Mouse (Mus musculus) hindbrain, embryonic 11.5 days (tissue): Measurements from ENCODE around the gene Anxa3. TPM values are rescaled to one million over a fixed set of nuclear protein-coding genes. Genes with fewer than 3 reads are reported as not detected.

Experiments
- ATAC-seq: fragments of 200-750 bp; cut with Nextera tagmentation; 2 replicates; pipeline ENCODE4 v1.8.0; 2017; ENCODE audit warnings: mild to moderate bottlenecking, moderate TSS enrichment, moderate library complexity; ENCODE audit not compliant: low FRiP score
- DNase-seq: peaks from one replicate; pipeline ENCODE4 v3.0.0-alpha.2; 2015; ENCODE audit warnings: low spot score
- H3K27ac ChIP-seq: fragments of 300-500 bp; sonication (generic); 2 replicates; pipeline ENCODE4 v1.5.1; 2014; ENCODE audit warnings: mild to moderate bottlenecking, low read depth, low read length
- H3K27me3 ChIP-seq: fragments of 300-500 bp; sonication (generic); 2 replicates; pipeline ENCODE4 v1.6.1; 2014; ENCODE audit warnings: mild to moderate bottlenecking, low read length, moderate library complexity, mixed read lengths; ENCODE audit not compliant: control insufficient read depth, insufficient read depth
- H3K36me3 ChIP-seq: fragments of 300-500 bp; sonication (generic); 2 replicates; pipeline ENCODE4 v1.6.1; 2014; ENCODE audit warnings: mild to moderate bottlenecking, low read length, moderate library complexity, mixed read lengths; ENCODE audit not compliant: control insufficient read depth, insufficient read depth
- H3K4me1 ChIP-seq: fragments of 300-500 bp; sonication (generic); replicated peaks from 2 replicates; pipeline ENCODE4 v1.6.1; 2014; ENCODE audit warnings: low read length, mixed read lengths; ENCODE audit not compliant: control insufficient read depth, insufficient read depth
- H3K4me2 ChIP-seq: fragments of 300-500 bp; sonication (generic); replicated peaks from 2 replicates; pipeline ENCODE4 v1.6.1; 2014; ENCODE audit warnings: mild to moderate bottlenecking, low read depth, low read length
- H3K4me3 ChIP-seq: fragments of 300-500 bp; sonication (generic); 2 replicates; pipeline ENCODE4 v1.5.1; 2014; ENCODE audit warnings: low read depth, low read length
- H3K9ac ChIP-seq: fragments of 300-500 bp; sonication (generic); 2 replicates; pipeline ENCODE4 v1.6.1; 2014; ENCODE audit warnings: low read depth, low read length
- H3K9me3 ChIP-seq: fragments of 300-500 bp; sonication (generic); 2 replicates; pipeline ENCODE4 v1.6.1; 2016; ENCODE audit warnings: low read length; ENCODE audit not compliant: control insufficient read depth
- WGBS: fragments of 180-500 bp; shearing (Covaris S2); extraction: QIAGEN DNeasy Blood & Tissue Kit; methylation state at CpG from one replicate; pipeline ENCODE4 v1.1.7; 2014; 5-methylcytosine and 5-hydroxymethylcytosine counted together
- polyA plus RNA-seq: library from polyadenylated mRNA; unstranded; fragments of >200 nt; fragmentation: Nextera tagmentation; extraction: Ambion mirVana; gene quantifications from 2 replicates; pipeline ENCODE4 v1.2.1, GENCODE M21; 2014

The Anxa3 gene
- polyA plus RNA-seq, 1 experiment from 2014 or later, result 60.0 TPM

DNA sequence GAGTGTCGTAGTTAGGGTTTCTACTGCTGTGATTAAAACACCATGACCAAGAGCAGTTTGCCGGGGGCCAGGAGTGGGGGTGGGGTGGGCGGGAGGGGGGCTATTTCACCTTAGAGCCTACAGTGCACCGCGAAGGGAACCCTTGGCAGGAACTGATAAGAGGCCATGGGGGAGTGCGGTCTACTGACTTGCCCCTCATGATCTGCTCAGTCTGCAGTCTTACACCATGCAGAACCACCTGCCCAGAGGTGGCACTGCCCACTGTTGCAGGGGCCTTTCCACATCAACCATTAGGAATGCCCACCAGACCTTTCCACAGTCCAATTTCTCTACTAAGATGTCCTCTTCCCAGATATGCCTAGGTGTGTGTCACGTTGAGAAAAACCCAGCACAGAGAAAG lies 92.1 kb downstream of the Anxa3 start:
- ATAC-seq (no peak), DNase-seq (no peak)
- H3K27ac ChIP-seq, result no peak overlapping the region
- H3K4me2 ChIP-seq, result no peak overlapping the region
- no peaks in the 10 kb centered on the region for H3K27me3 ChIP-seq
- no peaks in the 10 kb centered on the region for H3K4me1 ChIP-seq
- no peaks in the 10 kb centered on the region for H3K36me3 ChIP-seq
- H3K4me3 ChIP-seq, result no peak overlapping the region
- H3K9ac ChIP-seq, result no peak overlapping the region
- H3K9me3 ChIP-seq, result no peaks in the 10 kb centered on the region
- 92% methylated on average over 7 of the region's 7 CpGs for WGBS

GRCm38 (mm10) chr5:96888396-96888795 lies 95.3 kb downstream of the Anxa3 start:
- WGBS, result 88% methylated on average over 3 of the region's 3 CpGs

GRCm38 (mm10) chr5:96890367-96890766 lies 97.2 kb downstream of the Anxa3 start:
- H3K9ac ChIP-seq, result no peak overlapping the region
- H3K9me3 ChIP-seq, result no peaks in the 10 kb centered on the region
- H3K27me3 ChIP-seq, result no peaks in the 10 kb centered on the region
- H3K27ac ChIP-seq, result no peak overlapping the region
- no peak for DNase-seq
- H3K36me3 ChIP-seq, result no peaks in the 10 kb centered on the region
- H3K4me2 ChIP-seq, result no peak overlapping the region
- no peak overlapping the region for H3K4me3 ChIP-seq
- no peak for ATAC-seq
- H3K4me1 ChIP-seq, result no peaks in the 10 kb centered on the region
- 83% methylated on average over 5 of the region's 5 CpGs for WGBS

More at GRCm38 (mm10) chr5:96888396-96888795, 95.3 kb downstream of the Anxa3 start:
- H3K4me1 ChIP-seq, result no peaks in the 10 kb centered on the region
- H3K9me3 ChIP-seq, result no peaks in the 10 kb centered on the region
- no peak overlapping the region for H3K27ac ChIP-seq
- ATAC-seq, result no peak
- no peak for DNase-seq
- H3K36me3 ChIP-seq, result no peaks in the 10 kb centered on the region
- no peak overlapping the region for H3K9ac ChIP-seq
- H3K4me3 ChIP-seq, result no peak overlapping the region
- no peaks in the 10 kb centered on the region for H3K27me3 ChIP-seq
- H3K4me2 ChIP-seq, result no peak overlapping the region

Other genes starting within 250 kb of the Anxa3 start
- gene Bmp2k, start 204.3 kb downstream of the Anxa3 start, polyA plus RNA-seq, result 11.1 and 13.7 TPM in 2 replicates